Mouse (Mus musculus) gastrocnemius, adult 8-10 months (tissue): ENCODE data around the gene Fem1b. TPM values are rescaled to one million over a fixed set of nuclear protein-coding genes. Genes with fewer than 3 reads are reported as not detected.
"Not testable (repeated sequence)": the region's sequence is repeated elsewhere in the genome, so short reads cannot be mapped to it uniquely, and the experiment has no call there.

Experiments used
- DNase-seq, 2 experiments: peaks; one replicate each; pipeline ENCODE4 v3.0.0; 2022; ENCODE audit warnings: low spot score in 2 of 2
- total RNA-seq, 4 experiments: library from RNA; stranded (reverse); gene quantifications; 2 replicates each; pipeline ENCODE4 v1.2.4; 2022

The Fem1b gene
- total RNA-seq, 4 experiments from 2014 or later, result 11.7 to 15.2 (median 13.0) TPM

GRCm38 (mm10) chr9:62827939-62828652 is 16.4 kb upstream of the Fem1b start:
- no peak for DNase-seq

DNA sequence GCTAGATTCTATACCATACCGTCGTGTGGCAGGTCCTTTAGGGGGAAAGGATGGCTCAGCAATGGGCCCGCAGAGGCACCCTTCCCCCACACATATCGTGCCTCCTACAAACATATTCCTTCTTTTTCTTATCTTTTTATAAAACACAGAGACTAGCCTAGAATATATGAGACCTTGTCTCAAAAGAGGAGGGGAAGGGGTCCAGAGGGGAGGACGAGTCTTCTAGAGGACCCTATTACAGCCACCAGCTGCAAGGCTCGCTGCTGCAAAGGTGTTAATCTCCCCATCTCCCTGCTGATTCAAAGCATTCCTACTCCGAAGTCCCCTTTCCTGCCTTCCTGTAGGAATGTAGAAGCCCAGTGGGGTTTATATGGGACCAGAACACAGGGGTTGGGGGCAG is 14.7 kb upstream of the Fem1b start:
- no peak for DNase-seq

DNA sequence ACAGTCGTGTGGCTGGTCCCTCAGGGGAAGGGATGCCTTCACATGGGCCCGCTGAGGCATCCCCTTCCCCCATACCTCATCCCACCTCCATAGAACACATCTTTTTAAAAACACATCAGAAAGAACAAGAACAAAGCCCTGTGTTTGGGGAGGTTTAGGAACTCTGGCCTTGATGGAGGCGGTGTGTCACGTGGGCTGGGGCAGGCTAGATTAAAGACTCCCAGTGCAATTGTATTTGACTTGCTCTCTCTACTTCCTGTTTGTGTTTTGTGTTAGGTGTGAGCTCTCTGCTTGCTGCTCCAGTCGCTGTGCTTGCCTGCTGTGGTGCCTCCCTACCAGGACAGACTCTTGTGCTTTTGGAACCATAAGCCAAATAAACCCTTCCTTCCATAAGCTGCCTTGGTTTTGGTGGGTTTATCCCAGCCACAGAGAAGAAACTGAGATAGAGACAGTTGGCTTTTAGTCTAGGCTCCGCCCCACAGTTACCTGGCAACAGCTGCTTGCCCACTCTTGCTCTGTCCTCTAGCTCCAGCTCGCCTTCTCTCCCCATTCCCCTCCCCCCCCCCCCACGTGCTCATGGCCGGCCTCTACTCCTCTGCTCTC is 14.2 kb upstream of the Fem1b start:
- no peak for DNase-seq

- no peak for DNase-seq
These were observed 10.1 kb upstream of the Fem1b start for GRCm38 (mm10) chr9:62821811-62822210.

- DNase-seq, result no peak
These were observed 9.1 kb upstream of the Fem1b start for GRCm38 (mm10) chr9:62820829-62821228.

GRCm38 (mm10) chr9:62819910-62820309 is 8.2 kb upstream of the Fem1b start:
- not testable (repeated sequence) for DNase-seq

GRCm38 (mm10) chr9:62819494-62819893 is 7.8 kb upstream of the Fem1b start:
- no peak for DNase-seq

- DNase-seq, result no peak
These were observed 6.3 kb upstream of the Fem1b start for GRCm38 (mm10) chr9:62817828-62818614.

DNA sequence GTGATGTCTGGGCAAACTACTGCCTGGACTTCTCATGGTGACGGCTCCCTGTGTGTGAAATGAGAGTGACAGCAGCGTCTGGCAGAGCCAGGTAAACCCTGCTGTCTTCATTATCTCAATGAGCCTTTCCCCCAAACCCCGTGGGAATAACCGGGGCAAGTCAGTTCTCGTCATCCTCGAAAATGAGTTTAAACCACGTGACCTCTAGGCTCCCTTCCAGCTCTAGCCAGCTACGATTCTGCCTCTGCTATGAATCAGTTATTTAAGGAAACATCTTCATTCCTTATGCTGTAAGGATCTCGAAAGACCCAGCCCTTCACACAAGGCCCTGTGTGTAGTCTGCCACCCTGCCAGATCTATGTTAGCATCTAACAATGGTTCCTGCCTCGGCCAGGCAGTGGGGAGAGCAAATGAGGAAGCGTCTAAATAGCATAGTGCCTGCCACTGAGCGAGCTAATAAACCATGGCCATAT is 5.4 kb upstream of the Fem1b start:
- DNase-seq, result no peak

GRCm38 (mm10) chr9:62816323-62817098 is 4.8 kb upstream of the Fem1b start:
- no peak for DNase-seq

GRCm38 (mm10) chr9:62814751-62815150 is 3.0 kb upstream of the Fem1b start:
- no peak for DNase-seq

DNA sequence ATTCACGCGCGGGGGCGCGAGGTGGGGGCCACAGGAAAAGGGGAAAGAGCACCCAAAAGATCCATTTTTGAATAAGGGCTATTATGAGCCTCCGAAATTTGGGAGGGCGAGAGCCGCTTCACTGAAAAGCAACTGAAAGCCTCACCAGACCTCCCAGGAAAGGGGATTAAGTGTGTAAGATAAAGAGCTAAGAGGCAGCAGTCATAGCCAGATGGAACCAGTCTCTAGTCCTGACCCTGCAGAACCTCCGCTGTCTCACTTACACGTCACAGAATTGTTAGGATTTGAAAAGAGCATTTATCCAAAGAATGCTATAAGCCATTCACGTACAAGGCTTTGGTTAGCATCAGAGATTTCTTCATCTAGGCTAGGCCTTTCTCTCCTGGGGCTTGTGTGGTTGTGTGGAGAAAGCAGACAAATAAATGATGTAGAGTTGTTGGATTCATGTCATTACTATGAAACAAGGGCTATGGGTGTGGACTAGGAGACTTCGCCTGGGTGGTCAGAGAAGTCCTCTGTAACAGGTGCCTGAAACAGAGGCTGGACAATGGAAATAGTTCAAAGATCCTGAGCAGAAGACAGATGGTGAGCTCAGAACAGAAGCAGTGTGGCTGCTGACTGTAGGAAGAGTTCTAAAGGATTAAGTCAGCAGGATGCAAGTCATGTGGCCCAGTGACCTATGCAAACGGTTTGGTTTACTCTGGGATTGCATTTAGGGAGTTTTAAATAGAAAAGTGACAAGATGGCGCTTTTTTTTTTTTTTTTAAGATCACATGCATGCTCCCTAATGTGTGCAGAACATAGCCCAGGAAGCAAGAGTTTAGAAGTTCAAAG is 699 bp upstream of the Fem1b start:
- no peak for DNase-seq

GRCm38 (mm10) chr9:62810543-62811515 is 905 bp downstream of the Fem1b start:
- DNase-seq, result peak in 1 of 2 experiments; percentile 10

DNA sequence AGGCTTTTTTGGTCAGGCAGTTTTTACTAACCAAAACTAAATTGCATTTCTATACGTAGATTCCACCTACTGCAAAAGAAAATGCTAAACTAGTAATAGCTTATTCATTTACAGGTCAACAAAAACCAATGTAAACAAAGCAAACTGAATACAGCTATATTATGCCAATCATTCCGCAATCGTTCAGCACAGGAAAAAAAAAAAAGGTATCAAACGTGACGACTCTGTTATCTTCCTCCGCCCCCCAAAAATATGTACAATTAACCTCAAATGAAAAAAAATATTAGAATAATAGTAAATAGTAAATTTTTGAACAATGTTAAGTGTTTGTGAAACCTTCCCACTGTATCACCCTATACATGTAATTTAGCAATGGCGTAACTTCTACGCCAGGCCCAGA is 1.6 kb downstream of the Fem1b start:
- no peak for DNase-seq

GRCm38 (mm10) chr9:62799218-62799617 is 12.5 kb downstream of the Fem1b start:
- DNase-seq, result not testable (repeated sequence)

DNA sequence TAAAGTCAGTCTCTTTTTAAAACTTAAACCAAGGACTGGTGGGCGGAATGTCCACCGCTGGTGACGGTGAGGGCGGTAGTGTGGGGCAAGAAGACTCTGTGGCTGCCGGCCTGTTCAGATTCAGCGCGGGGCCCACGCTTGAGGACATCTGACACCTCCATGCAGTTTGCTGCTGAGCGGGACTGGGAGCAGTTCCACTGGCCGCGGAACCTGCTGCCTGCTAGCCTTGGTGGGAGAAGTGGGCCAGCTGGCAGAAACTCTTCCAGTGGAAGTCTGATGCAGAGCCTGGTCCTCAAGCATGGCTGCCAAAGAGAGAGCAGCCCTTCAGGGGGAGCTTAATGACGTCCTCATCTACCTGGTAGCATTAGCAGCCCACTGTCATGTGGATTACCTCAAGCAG is 21.9 kb downstream of the Fem1b start:
- no peak for DNase-seq

DNA sequence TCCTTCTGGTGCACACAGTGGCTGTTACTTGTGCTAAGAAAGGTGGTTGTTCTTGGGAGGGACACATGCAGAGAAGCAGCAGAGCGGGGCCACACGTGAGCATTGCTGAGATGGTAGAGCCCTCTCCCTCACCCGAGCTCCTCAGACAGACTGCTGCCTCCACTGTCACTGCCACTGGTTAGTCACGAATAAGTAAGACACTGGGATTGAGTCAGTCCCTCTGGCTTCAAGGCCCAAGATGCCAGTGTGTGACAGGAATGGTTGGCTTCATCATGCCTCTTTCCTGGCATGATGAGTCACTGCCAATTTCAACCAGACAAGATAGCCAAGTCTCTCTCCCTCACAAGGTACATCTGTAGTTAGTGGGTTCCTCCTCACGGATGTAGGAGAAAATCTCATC is 25.0 kb downstream of the Fem1b start:
- no peak for DNase-seq

- DNase-seq, result no peak
These were observed 27.5 kb downstream of the Fem1b start for GRCm38 (mm10) chr9:62784233-62784632.
